In genomic region chr3:56045659-56046336, GRCm38 (mm10) we compare ENCODE assay signal across 13 mouse cellular contexts.
DNase-seq lines count a peak whose midpoint lies in the region; ATAC-seq lines count a peak whose summit lies in the region.
"Had no signal": no experiment of that assay in that cellular context is flagged by ENCODE, and none has a peak within 500 bp of the region (broad histone marks: within the 10 kb centered on the region; RNA-seq: fewer than 3 reads in every experiment).

No protein-coding gene starts in this region.

- WGBS in kidney, embryonic 14.5 days = 88% methylated on average over 5 of the region's 5 CpGs
- WGBS in intestine, embryonic 15.5 days = 79% methylated on average over 5 of the region's 5 CpGs
- 84% methylated on average over 5 of the region's 5 CpGs for WGBS in forebrain, embryonic 16.5 days
- WGBS in hindbrain, embryonic 13.5 days = 95% methylated on average over 5 of the region's 5 CpGs

- H3K4me3 ChIP-seq in kidney, embryonic 14.5 days (ENCODE audit: low read length) = no peak overlapping the region
- H3K4me3 ChIP-seq in intestine, embryonic 15.5 days (replicated peaks) = no peak overlapping the region
- H3K4me3 ChIP-seq in forebrain, embryonic 16.5 days (replicated peaks; ENCODE audit: low read length) = no peak overlapping the region
- H3K4me3 ChIP-seq in hindbrain, embryonic 13.5 days = no peak overlapping the region
- H3K4me3 ChIP-seq: embryonic facial prominence, embryonic 15.5 days had no signal

- no peak for ATAC-seq in kidney, embryonic 14.5 days (ENCODE audit: low FRiP score, low TSS enrichment)
- ATAC-seq in intestine, embryonic 15.5 days = peak; percentile 63; the same call in 1 of the 2 replicates
- ATAC-seq in forebrain, embryonic 16.5 days = no peak
- no peak for ATAC-seq in hindbrain, embryonic 13.5 days (ENCODE audit: low FRiP score)
- ATAC-seq: activated CD4-positive, CD25-positive, alpha-beta regulatory T cell, adult 4 months had no signal

- H3K4me1 ChIP-seq in kidney, embryonic 14.5 days (ENCODE audit: control insufficient read depth, insufficient read depth, low read length) = no peaks in the 10 kb centered on the region
- H3K4me1 ChIP-seq in intestine, embryonic 15.5 days (replicated peaks) = no peaks in the 10 kb centered on the region
- peaks cover 3% of the 10 kb centered on the region; the same call in 1 of the 2 replicates for H3K4me1 ChIP-seq in forebrain, embryonic 16.5 days (replicated peaks; ENCODE audit: control insufficient read depth, insufficient read depth, low read length)
- no peaks in the 10 kb centered on the region for H3K4me1 ChIP-seq in hindbrain, embryonic 13.5 days (replicated peaks)
- H3K4me1 ChIP-seq: embryonic facial prominence, embryonic 15.5 days had no signal

- H3K36me3 ChIP-seq in kidney, embryonic 14.5 days (ENCODE audit: control insufficient read depth, insufficient read depth, low read length) = no peaks in the 10 kb centered on the region
- H3K36me3 ChIP-seq in intestine, embryonic 15.5 days = no peaks in the 10 kb centered on the region
- no peaks in the 10 kb centered on the region for H3K36me3 ChIP-seq in forebrain, embryonic 16.5 days (ENCODE audit: control insufficient read depth, insufficient read depth)
- peaks cover 7% of the 10 kb centered on the region; the same call in 1 of the 2 replicates for H3K36me3 ChIP-seq in hindbrain, embryonic 13.5 days
- H3K36me3 ChIP-seq: embryonic facial prominence, embryonic 15.5 days had no signal

- no peaks in the 10 kb centered on the region for H3K27me3 ChIP-seq in kidney, embryonic 14.5 days (ENCODE audit: control insufficient read depth, insufficient read depth, low read length)
- H3K27me3 ChIP-seq in intestine, embryonic 15.5 days (replicated peaks) = no peaks in the 10 kb centered on the region
- no peaks in the 10 kb centered on the region for H3K27me3 ChIP-seq in forebrain, embryonic 16.5 days (replicated peaks; ENCODE audit: control insufficient read depth, insufficient read depth, low read length)
- H3K27me3 ChIP-seq in hindbrain, embryonic 13.5 days = no peaks in the 10 kb centered on the region
- H3K27me3 ChIP-seq: embryonic facial prominence, embryonic 15.5 days had no signal

- H3K27ac ChIP-seq in kidney, embryonic 14.5 days (ENCODE audit: low read depth, low read length) = no peak overlapping the region
- H3K27ac ChIP-seq in intestine, embryonic 15.5 days = no peak overlapping the region
- H3K27ac ChIP-seq in forebrain, embryonic 16.5 days (ENCODE audit: low read length) = no peak overlapping the region
- H3K27ac ChIP-seq in hindbrain, embryonic 13.5 days = no peak overlapping the region
- H3K27ac ChIP-seq: embryonic facial prominence, embryonic 15.5 days; liver, embryonic 14.5 days had no signal

- DNase-seq in kidney, postnatal 10 days = peak; percentile 10
- peak; percentile 6 for DNase-seq in adrenal gland, postnatal 25 days
- peak; percentile 65 for DNase-seq in lung, postnatal 36 days
- DNase-seq: cerebellum, adult 18-20 months; heart, postnatal 4 days; kidney, postnatal 36 days had no signal

- no peak overlapping the region for H3K9ac ChIP-seq in kidney, embryonic 14.5 days (ENCODE audit: low read depth, low read length)
- H3K9ac ChIP-seq in intestine, embryonic 15.5 days = no peak overlapping the region
- no peak overlapping the region for H3K9ac ChIP-seq in forebrain, embryonic 16.5 days (replicated peaks; ENCODE audit: low read depth, low read length)
- no peak overlapping the region for H3K9ac ChIP-seq in hindbrain, embryonic 13.5 days
- H3K9ac ChIP-seq: embryonic facial prominence, embryonic 15.5 days; liver, embryonic 14.5 days had no signal

- H3K9me3 ChIP-seq in kidney, embryonic 14.5 days (ENCODE audit: control insufficient read depth, low read length) = no peaks in the 10 kb centered on the region
- H3K9me3 ChIP-seq in intestine, embryonic 15.5 days = no peaks in the 10 kb centered on the region
- H3K9me3 ChIP-seq in forebrain, embryonic 16.5 days (ENCODE audit: control insufficient read depth, low read length) = no peaks in the 10 kb centered on the region
- H3K9me3 ChIP-seq in hindbrain, embryonic 13.5 days = no peaks in the 10 kb centered on the region
- H3K9me3 ChIP-seq: embryonic facial prominence, embryonic 15.5 days had no signal

- no peak overlapping the region for H3K4me2 ChIP-seq in kidney, embryonic 14.5 days (replicated peaks; ENCODE audit: low read depth, low read length)
- H3K4me2 ChIP-seq in intestine, embryonic 15.5 days (replicated peaks) = no peak overlapping the region
- H3K4me2 ChIP-seq in forebrain, embryonic 16.5 days (ENCODE audit: low read length) = no peak overlapping the region
- no peak overlapping the region for H3K4me2 ChIP-seq in hindbrain, embryonic 13.5 days
- H3K4me2 ChIP-seq: embryonic facial prominence, embryonic 15.5 days had no signal

Comparison
In these comparisons a context has a peak if more than half of its experiments do, and no peak if none do; other contexts are left out.
1. DNase-seq: peak in every context shown above with its lines; median percentile 65 in lung, postnatal 36 days; 10 in kidney, postnatal 10 days; 6 in adrenal gland, postnatal 25 days.